Mouse (Mus musculus) mesoderm, embryonic 11.5 days (tissue): Measurements from ENCODE around the gene Igsf23.
"Not testable (repeated sequence)": the region's sequence is repeated elsewhere in the genome, so short reads cannot be mapped to it uniquely, and the experiment has no call there.

Source experiments
- DNase-seq: peaks from one replicate; pipeline ENCODE4 v3.0.0-alpha.2; 2012; ENCODE audit warnings: low read depth, low spot score

Igsf23 gene

DNA sequence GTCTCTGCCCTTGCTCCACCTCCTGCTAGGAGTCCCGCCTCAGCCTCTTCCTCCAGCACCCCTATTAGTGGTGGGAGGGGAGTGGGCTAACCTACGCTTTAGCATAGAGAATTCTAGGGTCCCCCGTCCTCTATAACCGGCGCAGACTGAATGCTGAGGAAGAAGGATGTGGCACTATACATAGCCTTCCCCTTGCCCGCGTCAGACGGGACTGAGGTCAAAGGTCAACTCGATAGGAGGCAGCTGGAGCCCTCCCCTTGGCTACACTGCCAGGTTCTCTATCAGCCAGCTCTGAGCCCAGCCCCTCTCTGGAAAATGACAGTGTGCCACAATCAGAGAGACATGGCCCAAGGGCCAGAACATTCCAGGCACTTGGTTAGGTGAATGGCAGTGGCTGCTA, at the start of gene Igsf23:
TSS of gene Igsf23 (minus strand) at position 168 of the 400 bp plus-strand sequence.
- DNase-seq, result no peak

DNA sequence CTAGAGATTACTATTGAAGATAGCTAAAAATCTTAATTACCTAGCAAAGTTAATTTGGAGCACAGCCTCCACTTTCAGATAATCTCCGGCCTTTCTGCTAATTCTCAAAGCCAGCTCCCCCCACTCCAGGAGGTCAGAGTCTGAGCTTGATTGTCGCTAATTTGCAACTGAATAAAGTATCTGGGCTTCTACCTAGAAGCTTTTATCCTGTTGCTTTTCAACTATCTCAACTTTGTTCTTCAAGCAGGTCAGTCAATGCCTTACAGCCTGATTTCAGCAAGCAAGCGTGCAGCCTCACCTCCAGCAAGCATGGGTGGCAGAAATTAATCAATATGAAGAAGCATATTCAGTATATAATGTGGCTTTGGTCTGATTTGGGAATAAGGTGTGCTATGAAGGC, 46.2 kb upstream of the Igsf23 start:
- DNase-seq, result not testable (repeated sequence)

DNA sequence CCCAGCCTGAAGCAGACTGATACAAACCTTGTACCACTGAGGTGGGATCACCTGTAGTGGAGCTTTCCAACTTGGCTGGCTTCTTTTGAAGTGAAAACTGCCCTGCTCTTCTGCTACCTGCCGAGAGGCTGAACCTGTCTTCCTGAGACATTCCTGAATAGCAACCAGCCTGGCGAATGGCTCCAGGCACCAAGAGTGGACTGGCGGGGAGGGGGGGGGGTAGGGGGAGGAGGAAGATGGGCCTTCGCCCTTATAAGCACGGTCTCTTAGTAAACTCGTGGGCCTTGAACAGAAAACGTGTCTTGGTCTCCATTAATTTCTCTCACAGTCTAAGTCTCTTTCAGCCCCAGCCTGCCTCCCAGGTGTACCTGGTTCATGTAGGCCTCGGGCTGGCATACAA, 40.6 kb upstream of the Igsf23 start, which contains the start of gene Nlrp9b:
TSS of gene Nlrp9b (plus strand) at position 301 of the 400 bp plus-strand sequence.
- DNase-seq, result not testable (repeated sequence)

DNA sequence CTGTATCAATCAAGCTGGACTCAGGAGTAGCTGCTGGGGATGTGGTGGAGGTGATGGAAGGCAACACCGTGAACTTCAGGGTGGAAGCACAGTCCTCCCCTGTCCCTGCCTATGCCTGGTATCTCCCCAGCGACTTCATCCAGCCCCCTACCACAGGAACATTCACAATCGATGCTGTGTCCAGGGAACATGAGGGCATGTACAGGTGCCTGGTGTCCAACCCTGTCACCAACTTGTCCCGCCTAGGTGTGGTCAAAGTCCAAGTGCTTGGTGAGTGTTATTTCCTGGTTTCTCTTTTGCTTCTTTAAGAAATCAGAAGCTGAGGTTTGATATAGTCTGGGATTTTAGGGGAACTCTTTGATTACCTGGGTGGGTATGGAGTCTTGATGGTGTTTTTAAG, 21.0 kb upstream of the Igsf23 start:
- DNase-seq, result no peak

DNA sequence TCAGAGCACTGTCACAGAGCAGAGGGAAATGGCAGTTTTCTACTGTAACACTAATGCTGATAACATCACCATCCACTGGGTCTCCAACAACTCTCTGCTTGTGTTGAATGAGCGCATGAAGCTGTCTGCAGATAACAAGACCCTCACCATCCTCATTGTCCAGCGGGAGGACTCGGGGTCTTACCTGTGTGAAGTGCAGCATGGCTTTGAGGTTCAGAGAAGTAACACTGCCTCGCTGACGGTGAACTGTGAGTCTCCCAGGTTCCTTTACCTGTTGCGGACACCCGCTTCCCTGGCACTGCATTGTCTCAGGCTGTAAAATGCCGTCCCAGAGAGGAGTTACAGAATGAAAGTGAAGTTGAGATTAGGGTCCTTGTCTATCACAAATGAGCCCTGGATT, 19.6 kb upstream of the Igsf23 start:
- no peak for DNase-seq

DNA sequence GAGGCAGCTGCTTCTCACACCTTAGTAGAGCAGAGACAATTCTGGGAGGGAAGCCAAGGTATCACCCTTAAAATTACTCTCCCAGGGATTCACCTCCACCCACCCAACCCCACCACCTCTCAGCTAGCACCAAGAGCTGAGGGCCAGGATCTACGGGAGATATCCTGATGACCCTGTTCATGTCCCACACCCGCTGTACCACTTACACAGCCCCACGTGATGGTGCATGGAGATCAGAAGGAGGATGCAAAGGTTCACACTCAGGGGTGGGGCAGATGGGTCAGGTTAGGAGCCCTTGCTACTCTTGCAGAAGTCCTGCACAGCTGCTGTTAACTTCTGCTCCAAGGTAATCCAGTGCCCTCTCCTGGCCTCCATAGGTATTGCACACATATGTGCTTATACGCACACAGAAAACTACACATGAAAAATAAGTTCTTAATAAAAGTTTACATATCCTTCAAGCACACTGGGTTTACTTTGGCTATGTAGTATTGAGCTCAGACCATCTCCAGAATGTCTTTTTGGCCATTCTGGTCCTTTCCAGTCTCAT, 19.1 kb upstream of the Igsf23 start:
- DNase-seq, result no peak

DNA sequence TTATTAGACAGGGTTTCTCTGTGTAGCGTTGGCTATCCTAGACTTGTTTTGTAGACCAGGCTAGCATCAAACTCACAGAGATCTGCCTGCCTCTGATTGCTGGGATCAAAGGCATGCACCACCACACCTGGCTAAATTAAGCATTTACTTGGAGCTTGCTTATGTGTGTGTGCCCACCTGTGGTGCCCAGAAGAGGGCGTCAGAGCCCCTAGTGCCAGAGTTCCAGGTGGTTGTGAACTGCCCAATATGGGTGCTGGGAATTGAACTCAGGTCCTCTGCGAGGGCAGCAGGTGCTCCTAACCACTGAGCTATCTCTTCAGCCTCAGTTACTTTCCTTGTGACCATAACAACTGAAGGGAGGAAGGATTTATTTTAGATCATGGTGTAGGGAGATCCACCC, 18.6 kb upstream of the Igsf23 start:
- no peak for DNase-seq

DNA sequence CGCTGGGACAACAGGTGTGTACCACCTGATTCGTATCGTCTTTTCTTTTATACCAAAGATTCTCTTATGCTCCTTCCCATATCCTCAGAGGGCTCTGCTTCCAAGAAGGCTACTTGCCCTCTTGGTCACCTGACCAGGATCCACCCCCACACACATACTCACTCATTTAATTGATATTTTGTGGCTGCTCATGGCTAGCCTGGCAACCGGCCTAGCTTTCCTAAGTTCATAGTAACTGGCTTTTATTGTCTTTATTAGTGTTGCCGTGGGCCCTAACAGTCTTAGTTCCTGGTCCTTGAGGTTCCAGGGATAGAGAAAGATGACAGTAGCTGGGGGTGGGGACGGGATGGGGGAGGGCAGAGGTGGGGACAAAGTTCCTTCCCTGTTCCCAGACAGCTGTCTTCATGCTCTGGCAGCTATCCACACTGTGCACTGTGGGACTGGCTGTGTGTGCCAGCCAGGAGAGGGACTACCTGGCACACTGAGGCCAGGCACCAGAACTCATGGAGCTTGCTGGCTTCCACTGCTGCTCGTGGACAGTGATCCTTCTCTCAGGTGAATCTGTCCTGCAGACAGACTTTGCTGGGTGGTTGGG, 14.5 kb upstream of the Igsf23 start, which contains the start of gene Ceacam20:
TSS of gene Ceacam20 (plus strand) at position 428 of the 595 bp plus-strand sequence.
- no peak for DNase-seq

DNA sequence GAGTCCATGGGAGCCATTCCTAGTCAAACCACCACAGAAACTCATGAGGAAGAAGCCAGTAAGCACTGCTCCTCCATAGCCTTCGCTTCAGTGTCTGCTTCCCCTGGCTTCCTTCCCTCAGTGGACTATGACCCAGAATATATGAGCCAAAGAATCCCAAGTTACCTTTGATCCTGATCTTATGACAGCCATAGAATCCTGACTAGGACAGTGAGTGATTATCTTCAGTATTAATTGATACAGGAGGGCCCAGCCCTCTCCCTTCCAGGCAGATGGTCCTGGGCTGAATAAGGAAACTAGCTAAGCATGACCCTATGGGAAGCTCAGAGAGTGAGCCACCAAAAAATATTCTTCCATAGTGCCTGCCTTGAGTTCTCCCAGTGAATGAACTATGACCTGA, 11.9 kb upstream of the Igsf23 start:
- no peak for DNase-seq

DNA sequence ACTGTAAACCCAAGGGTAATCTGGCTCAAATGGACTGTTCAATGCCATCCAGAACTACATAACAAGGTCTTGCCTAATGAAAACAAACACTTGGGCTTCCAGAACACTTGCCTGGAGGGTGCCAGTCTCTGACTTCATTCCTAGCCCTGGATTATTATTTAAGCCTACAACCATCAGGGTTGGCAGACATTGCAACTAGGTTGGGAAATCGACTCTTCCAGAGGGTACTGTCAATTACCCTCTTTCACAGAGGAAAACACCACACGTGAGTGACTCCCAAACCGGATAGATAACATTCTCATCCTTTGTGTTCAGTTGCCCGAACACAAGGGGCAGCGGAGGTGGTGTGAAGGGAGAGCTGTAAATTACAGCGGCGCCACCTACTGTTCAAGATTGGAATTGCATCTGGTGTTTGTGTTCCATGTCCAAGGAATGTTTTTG, 5.8 kb upstream of the Igsf23 start:
- DNase-seq, result peak; percentile 92

DNA sequence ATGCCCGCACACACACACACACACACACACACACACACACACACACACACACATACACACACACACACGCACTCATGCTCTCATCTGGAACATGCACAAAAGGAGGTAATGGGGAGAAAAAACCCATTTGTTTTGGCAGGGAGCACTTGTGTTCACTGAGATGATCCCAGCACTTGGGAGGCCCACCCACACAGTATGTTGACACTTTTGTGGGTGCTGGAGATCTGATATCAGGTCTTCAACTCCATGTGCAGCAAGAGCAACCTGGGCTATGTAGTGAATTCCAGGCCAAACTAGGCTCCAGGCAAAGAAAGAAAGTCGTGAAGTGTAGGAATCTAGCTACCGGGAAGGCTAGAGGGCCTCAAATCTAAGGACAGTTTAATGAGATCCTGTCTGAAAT, 5.3 kb upstream of the Igsf23 start:
- DNase-seq, result no peak

DNA sequence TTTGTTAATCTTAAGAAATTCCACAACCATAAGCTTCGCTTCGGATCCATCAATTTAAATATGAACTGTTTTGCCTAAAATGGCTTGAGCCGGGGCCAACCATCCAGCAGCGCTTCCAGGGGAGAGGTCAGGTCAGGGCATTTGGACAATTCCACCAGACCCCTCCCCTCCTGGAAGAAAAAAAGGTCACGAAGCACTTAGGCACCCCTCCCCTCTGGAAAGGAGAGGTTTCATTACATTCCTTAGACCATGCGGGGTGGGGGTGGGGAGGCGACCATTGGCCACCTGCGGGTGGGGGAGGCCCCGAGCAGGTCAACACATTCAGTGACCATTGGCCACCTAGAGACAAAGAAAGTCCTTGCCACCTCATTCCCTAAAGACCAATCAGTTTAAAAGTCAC, 2.5 kb upstream of the Igsf23 start:
- no peak for DNase-seq

DNA sequence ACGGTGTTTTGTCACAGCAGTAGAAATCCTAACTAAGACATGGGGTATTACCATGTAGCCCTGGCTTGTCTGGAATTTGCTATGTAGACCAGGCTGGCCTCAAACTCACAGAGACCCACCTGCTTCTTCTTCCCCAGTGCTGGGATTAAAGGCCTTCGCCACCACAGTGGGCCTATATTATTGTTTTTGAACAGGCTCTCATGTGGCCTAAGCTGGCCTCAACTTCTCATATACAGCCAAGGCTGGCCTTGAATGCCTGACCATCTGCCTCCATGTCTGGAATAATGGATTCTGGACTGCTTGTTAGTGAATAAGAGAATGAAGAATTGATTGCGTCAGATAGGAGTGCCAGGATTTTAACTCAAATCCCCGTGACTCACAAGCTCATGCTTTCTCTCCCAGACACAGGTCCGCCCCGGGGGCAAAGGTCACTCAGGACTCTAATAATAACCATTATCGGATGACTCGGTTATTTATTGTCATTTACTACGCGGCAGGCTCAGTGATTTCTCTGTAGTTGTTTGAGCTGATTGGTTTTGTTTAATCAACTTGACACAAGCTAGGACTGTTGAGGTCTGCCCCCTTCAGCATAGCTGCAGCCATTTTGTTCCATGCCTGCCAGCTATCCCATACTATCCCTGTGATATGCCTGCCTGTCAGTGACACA, 1.9 kb upstream of the Igsf23 start:
- DNase-seq, result no peak

DNA sequence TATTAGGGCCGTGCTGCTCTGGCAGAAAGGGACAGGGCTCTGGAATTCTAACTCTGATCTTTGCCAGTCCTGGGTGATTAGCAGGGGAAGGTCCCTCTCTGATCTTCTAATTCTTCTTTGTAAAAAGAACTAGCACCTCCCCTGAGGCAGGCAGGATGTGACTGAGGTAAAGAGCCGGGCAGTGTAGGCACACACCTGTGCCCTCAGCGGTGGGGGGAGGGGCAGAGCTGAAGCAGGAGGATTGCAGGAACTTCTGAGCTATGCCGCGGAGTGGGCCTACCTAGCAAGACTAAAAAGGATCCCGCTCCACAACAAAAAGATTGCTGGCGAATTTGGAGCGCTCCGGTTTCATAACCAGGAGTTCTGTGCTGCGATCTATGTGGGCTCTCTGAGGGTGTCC, 560 bp downstream of the Igsf23 start:
- no peak for DNase-seq

DNA sequence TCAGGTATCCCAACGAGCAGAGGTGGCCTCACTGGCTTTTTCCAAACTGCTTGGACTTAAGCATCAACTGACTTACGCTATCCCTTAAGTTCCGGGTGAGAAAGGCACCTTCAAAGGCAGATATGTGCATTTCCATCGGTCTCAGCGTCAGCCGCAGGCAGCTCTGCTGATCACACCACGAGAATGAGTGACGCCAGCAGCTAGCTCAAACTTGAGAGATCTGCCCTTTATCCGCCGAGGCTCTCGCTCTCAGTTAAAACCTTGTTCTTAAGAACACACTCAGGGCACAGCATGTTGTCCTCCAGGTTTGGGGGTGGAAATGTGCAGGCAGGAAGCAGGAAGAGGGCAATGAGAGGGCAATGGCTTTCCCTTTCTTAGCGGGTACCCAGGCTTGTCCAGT, 1.6 kb downstream of the Igsf23 start:
- no peak for DNase-seq

DNA sequence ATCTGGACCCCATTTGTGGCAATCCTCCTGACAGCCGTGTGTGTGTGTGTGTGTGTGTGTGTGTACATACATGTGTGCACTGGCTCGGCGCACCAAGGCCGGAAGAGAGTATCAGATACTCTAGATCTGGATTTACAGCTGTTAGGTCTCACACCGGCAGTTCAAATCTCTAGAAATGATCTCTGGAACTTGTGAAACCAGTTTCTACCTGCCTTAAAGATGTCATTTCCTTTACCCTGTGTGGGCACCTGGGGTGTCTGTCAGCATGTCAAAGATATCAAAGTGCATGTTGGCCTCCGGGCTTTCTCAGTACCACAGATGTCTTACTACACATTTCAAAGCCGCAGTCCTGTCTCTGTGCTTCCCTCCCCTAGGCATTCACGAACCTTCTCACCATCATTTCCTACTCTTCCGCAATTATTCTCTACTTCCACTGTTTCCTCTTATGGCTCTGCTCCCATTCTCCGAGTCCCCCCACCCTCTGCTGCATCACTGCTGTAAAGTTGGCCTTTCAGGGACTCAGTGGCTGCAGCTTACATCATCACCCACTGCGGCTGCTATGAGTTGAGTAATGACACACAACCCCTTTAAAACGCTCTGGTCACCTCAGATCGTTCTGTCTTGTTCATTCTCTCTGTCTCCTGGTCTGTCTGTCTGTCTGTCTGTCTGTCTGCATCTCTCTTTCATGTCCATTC, 4.6 kb downstream of the Igsf23 start:
- DNase-seq, result no peak

DNA sequence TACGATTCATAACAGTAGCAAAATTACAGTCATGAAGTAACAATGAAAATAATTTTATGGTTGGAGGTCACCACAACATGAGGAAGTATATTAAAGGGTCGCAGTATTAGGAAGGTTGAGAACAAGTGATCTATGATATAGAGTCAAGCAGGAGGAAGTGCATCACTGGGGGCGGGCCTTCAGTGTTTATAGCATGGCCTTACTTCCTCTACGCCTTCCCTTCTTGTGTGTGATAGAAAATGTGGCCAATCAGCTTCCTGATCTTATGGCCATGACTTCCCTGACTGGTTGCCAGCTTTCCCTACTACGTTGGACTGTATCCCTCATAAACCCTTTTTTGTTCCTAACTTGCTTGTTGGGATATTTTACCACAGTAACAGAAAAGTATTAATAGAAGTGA, 5.4 kb downstream of the Igsf23 start:
- no peak for DNase-seq

DNA sequence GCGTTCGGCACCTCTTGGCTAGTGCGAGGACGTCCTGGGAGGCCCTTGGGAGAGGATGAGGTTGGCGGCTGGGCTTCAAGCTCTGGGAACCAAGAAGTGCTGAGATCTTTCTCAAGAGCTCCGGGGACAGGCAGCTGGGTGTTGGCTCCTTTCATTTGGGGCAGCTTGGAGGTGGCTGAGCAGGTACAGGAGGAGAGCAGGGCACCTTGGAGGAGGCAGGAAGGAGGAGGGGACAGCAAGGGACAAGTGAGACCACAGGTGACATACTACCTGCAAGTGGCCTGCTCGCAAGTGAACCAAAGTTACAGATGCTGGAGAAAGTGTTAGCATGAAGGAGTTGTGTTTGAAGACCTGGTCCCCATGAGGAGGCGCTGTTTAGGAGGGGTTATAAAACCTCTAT, 5.8 kb downstream of the Igsf23 start:
- no peak for DNase-seq

DNA sequence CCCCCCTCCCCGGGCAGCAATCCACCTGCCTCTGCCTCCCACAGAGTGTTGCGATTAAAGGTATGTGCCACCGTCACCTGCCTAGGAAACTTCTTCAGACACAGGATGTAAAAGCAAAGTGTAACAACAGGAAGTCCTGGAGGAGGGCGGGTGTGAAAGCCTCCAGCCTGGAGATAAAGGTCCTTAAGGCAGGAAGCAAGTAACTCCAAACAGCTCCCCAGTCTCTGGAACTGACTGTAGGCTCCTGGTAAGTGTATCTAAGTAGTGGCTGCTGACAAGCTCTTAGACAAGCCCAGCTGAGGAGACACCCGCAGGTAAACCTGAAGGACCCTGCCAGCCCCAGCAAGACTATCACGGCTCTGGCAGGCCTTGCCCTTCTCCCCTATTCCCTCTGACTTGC, 10.3 kb downstream of the Igsf23 start:
- DNase-seq, result no peak

DNA sequence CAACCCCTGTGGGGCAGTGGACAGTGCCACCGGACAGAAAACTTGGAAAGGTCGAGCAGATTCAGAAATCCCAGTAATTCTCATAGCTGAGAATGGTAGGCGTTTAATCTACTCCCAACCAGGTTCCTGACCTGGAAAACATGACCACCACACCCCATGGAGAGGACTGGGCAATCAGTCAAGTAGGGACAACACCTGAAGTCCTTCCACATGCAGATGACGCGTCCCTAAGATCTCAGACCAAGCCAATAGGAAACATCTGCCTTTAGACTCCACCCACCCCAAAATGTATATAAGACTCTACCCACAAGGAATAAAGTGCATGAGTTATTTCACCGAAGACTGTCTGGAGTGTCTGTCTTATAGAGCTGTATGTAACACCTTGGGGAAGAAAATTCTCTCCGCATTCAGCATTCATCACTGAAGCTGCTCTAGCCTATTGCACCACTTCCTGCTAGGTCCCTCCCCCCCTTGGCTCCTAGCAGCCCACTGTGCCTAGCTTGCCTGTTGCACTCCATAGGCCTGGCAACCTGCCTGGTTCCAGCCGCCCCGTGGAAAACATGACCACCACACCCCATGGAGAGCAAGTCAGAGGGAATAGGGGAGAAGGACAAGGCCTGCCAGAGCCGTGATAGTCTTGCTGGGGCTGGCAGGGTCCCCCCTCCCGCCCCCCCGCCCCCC, 10.9 kb downstream of the Igsf23 start:
- DNase-seq, result no peak

DNA sequence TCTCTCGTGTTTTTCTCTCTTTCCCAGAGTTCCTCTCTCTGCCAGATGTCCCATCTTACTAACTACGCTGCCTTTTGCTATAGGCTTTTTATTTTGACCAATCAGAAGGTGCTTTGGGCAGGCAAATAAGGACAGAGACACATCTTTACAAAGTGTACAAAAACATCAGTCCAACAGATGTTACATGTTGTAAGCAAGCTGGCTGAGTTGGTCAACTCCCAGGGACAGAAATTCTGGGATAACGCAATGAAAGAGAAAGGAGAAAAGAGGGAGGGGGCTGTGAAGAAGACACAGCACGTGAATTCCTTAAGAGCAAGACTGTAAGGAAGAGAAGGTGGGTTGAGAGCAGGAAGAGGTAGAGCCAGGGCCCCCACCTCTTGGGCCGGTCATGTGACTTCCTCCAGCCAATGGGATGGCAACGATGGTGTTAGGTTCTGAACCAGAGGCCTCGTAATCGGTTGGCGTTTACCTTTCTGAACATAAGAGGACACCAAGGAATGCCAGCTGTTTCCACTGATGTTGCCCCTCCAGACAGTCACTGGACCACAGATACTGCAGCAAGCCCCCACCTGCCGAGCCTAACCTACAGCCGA, 13.2 kb downstream of the Igsf23 start:
- DNase-seq, result no peak

DNA sequence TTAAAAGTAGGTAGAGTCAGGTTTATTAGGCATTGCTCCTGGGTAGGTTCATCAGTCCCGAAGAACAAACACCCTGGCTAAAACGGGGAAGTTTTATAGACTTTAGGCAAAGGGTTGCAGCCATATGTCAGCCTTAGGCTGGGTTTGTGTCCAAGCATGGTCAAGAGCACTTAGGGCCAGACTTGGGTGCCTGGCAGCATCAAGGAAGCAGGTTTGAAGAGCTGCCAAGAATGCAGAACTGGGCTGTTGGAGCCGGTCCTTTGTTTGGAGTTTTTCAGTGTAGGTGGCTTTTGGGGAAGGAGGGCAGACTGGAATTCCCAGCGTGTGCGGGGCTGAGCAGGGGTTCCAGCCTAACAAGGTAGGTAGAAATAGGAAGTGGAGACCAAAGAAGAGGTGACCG, 14.6 kb downstream of the Igsf23 start:
- DNase-seq, result no peak
